Mouse (Mus musculus) E14TG2a.4 (cell line): ENCODE results near the gene Cracr2a.

Experiments used
- H3K27me3 ChIP-seq: 2 replicates; pipeline ENCODE4 v1.6.1; 2014; ENCODE audit warnings: low read length, control low read depth; ENCODE audit not compliant: insufficient read depth
- H3K36me3 ChIP-seq: 2 replicates; pipeline ENCODE4 v1.6.1; 2014; ENCODE audit warnings: low read length, control low read depth; ENCODE audit not compliant: insufficient read depth
- H3K4me1 ChIP-seq: replicated peaks from 2 replicates; pipeline ENCODE4 v1.6.1; 2014; ENCODE audit warnings: low read depth, low read length, control low read depth
- H3K4me3 ChIP-seq: replicated peaks from 2 replicates; pipeline ENCODE4 v1.5.1; 2014; ENCODE audit warnings: mild to moderate bottlenecking, low read length
- H3K9me3 ChIP-seq: 2 replicates; pipeline ENCODE4 v1.6.1; 2014; ENCODE audit warnings: low read length, control low read depth
- CTCF ChIP-seq: conservative IDR thresholded peaks from 2 replicates; pipeline ENCODE4 v1.5.1; 2014; ENCODE audit warnings: low read length
- NANOG ChIP-seq: IDR thresholded peaks from 2 replicates; pipeline ENCODE4 v1.6.1; 2014; ENCODE audit warnings: borderline replicate concordance, low read length, mixed read lengths
- POU5F1 ChIP-seq: IDR thresholded peaks from 2 replicates; pipeline ENCODE4 v1.6.1; 2014; ENCODE audit warnings: low read length, borderline replicate concordance

The Cracr2a gene

GRCm38 (mm10) chr6:127701036-127701783 is 140.1 kb downstream of the Cracr2a start:
- Histone ChIP-seq H3K4me1 (peaks cover 40% of the 10 kb centered on the region), H3K9me3 (no peaks in the 10 kb centered on the region), H3K4me3 (no peak overlapping the region), H3K27me3 (peaks cover 3% of the 10 kb centered on the region; the same call in 1 of the 2 replicates), H3K36me3 (peaks cover 75% of the 10 kb centered on the region)
- TF ChIP-seq NANOG (peak; percentile 71; the same call in 1 of the 2 replicates), POU5F1 (peak; percentile 62; the same call in 1 of the 2 replicates), CTCF (no peak)

GRCm38 (mm10) chr6:127708218-127708628 is 147.1 kb downstream of the Cracr2a start:
- TF ChIP-seq POU5F1 (no peak), CTCF (no peak), NANOG (no peak)
- peaks cover 8% of the 10 kb centered on the region for H3K4me1 ChIP-seq
- peaks cover 68% of the 10 kb centered on the region for H3K36me3 ChIP-seq
- H3K4me3 ChIP-seq, result no peak overlapping the region
- peaks cover 3% of the 10 kb centered on the region; the same call in 1 of the 2 replicates for H3K27me3 ChIP-seq
- H3K9me3 ChIP-seq, result no peaks in the 10 kb centered on the region

- H3K27me3 ChIP-seq, result no peaks in the 10 kb centered on the region
- no peak overlapping the region for H3K4me3 ChIP-seq
- no peaks in the 10 kb centered on the region for H3K9me3 ChIP-seq
- H3K36me3 ChIP-seq, result peaks cover 33% of the 10 kb centered on the region
- H3K4me1 ChIP-seq, result no peaks in the 10 kb centered on the region; the same call in 1 of the 2 replicates
- TF ChIP-seq NANOG (no peak), POU5F1 (no peak), CTCF (no peak)
Observed at GRCm38 (mm10) chr6:127714906-127715305, 153.8 kb downstream of the Cracr2a start.

GRCm38 (mm10) chr6:127715428-127715827 is 154.3 kb downstream of the Cracr2a start:
- Histone ChIP-seq H3K9me3 (no peaks in the 10 kb centered on the region), H3K4me1 (peaks cover 5% of the 10 kb centered on the region), H3K27me3 (no peaks in the 10 kb centered on the region), H3K4me3 (no peak overlapping the region), H3K36me3 (peaks cover 32% of the 10 kb centered on the region)
- TF ChIP-seq POU5F1 (no peak), NANOG (no peak), CTCF (no peak)

GRCm38 (mm10) chr6:127717239-127718137 is 156.3 kb downstream of the Cracr2a start:
- Histone ChIP-seq H3K4me3 (no peak overlapping the region), H3K27me3 (no peaks in the 10 kb centered on the region), H3K9me3 (no peaks in the 10 kb centered on the region), H3K36me3 (peaks cover 13% of the 10 kb centered on the region), H3K4me1 (peaks cover 8% of the 10 kb centered on the region)
- no peak for TF ChIP-seq POU5F1
- no peak for TF ChIP-seq NANOG

- no peak overlapping the region for H3K4me3 ChIP-seq
- no peaks in the 10 kb centered on the region for H3K27me3 ChIP-seq
- TF ChIP-seq CTCF (no peak), NANOG (no peak), POU5F1 (no peak)
- H3K36me3 ChIP-seq, result peaks cover 23% of the 10 kb centered on the region
- no peaks in the 10 kb centered on the region for H3K9me3 ChIP-seq
- H3K4me1 ChIP-seq, result peaks cover 26% of the 10 kb centered on the region
Observed at GRCm38 (mm10) chr6:127719875-127720274, 158.7 kb downstream of the Cracr2a start.

- TF ChIP-seq CTCF (no peak), NANOG (no peak), POU5F1 (no peak)
- H3K27me3 ChIP-seq, result no peaks in the 10 kb centered on the region
- no peak overlapping the region for H3K4me3 ChIP-seq
- peaks cover 38% of the 10 kb centered on the region for H3K36me3 ChIP-seq
- H3K4me1 ChIP-seq, result peaks cover 26% of the 10 kb centered on the region
- no peaks in the 10 kb centered on the region for H3K9me3 ChIP-seq
Observed at GRCm38 (mm10) chr6:127723126-127723525, 162.0 kb downstream of the Cracr2a start.
